Mouse (Mus musculus): Measurements from ENCODE around the gene Snd1. TPM values are rescaled to one million over a fixed set of nuclear protein-coding genes. Genes with fewer than 3 reads are reported as not detected.

The Snd1 gene
- total and polyA plus RNA-seq, 3 experiments, result 83.7 to 377 (median 210) TPM

DNA sequence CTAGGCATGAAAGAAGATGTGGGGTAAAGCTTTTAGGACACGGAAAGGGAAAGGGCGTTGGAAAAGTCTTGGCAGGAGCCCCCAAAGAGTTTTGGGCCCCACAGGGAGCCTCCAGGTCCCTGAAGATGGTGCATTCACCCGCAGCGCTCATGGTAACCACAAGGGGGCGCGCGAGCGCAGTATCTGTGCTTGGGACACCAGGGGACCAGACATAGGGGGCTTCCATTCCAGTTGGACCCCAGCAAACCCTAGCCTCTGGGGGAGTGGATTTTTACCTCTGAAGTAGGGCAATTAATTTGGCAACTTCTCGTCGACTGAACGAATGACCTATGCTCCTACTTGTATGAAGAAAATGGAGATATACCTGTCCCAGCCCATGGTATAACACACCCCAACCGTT, 474.3 kb downstream of the Snd1 start (continued):
- TF ChIP-seq MAZ (IDR thresholded peaks at IDR 0.05; ENCODE audit: low read depth, low read length) (no peak), TBP (conservative IDR thresholded peaks at IDR 0.05; ENCODE audit: low read depth, low read length) (no peak), MAX (IDR thresholded peaks at IDR 0.05; ENCODE audit: low read length) (no peak), SIN3A (IDR thresholded peaks at IDR 0.05; ENCODE audit: low read length) (no peak), CHD1 (IDR thresholded peaks at IDR 0.05; ENCODE audit: low read depth, low read length) (no peak), ZKSCAN1 (IDR thresholded peaks at IDR 0.05; ENCODE audit: borderline replicate concordance, low read depth, low read length) (no peak), ZC3H11A (IDR thresholded peaks at IDR 0.05; ENCODE audit: low read depth, low read length) (0 out of 2 replicates have a peak, but pooled peaks have one; percentile 5), MAFK (IDR thresholded peaks at IDR 0.05; ENCODE audit: insufficient replicate concordance, low read length) (no peak), TCF12 (IDR thresholded peaks at IDR 0.05; ENCODE audit: low read depth, low read length) (no peak)

DNA sequence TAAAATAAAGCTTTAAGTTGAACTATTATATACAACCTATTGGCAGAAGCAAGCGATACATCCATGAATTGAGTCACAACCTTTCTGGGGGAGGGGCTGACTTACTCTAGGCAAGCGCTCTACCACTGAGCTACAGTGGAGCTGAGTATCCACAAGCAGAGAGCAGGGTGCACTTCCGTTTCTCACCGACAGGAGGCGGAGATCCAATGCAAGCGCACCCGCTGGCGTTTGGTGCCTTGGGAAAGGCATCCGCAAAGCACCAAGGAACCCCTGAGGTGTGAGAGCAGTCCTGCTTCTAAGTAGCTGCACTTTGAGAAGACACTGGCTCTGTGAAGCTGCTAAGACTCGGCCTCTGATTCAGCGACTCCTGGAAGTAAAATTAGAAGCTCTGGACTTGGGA, 480.6 kb downstream of the Snd1 start:
- DNase-seq (ENCODE audit: extremely low read depth), result peak; percentile 17
- Histone ChIP-seq H3K4me1 (ENCODE audit: control insufficient read depth in 1 of 2, insufficient read depth in 2 of 2) (peaks cover 0 to 8% of the 10 kb centered on the region in 2 experiments; a peak in 1 of 4 replicates), H3K36me3 (replicated peaks in 1 of 2; ENCODE audit: control insufficient read depth in 1 of 2, insufficient read depth in 1 of 2, low read length in 1 of 2) (no peaks in the 10 kb centered on the region), H3K79me2 (replicated peaks; ENCODE audit: control insufficient read depth, extremely low read depth, insufficient read depth, poor library complexity, severe bottlenecking) (no peaks in the 10 kb centered on the region), H3K27ac (ENCODE audit: insufficient read depth, low read depth) (no peak overlapping the region), H3K4me2 (ENCODE audit: insufficient read depth, low read depth, poor library complexity, severe bottlenecking) (no peak overlapping the region), H3K9ac (ENCODE audit: insufficient read depth, low read depth) (no peak overlapping the region), H3K27me3 (replicated peaks) (peaks cover 7% of the 10 kb centered on the region), H3K4me3 (replicated peaks in 1 of 3; ENCODE audit: low read depth in 2 of 3, low read length in 2 of 3, poor library complexity in 1 of 3) (no peak overlapping the region), H3K9me3 (replicated peaks; ENCODE audit: low read length) (no peaks in the 10 kb centered on the region)
- in situ Hi-C loops (cut with MboI; ENCODE audit: low pct_ligation_motif_present, low pct_unique_long_range_greater_than_20kb, low sequenced_read_pairs), result no loop called here
- no peak for TF ChIP-seq CHD2 (IDR thresholded peaks at IDR 0.05; ENCODE audit: low read length)
- TF ChIP-seq MAX (IDR thresholded peaks at IDR 0.05; ENCODE audit: low read length), result no peak
- TF ChIP-seq MEF2A (IDR thresholded peaks at IDR 0.05; ENCODE audit: borderline replicate concordance, low read depth, low read length), result no peak
- peak; percentile 70 for TF ChIP-seq SMC3 (IDR thresholded peaks at IDR 0.05; ENCODE audit: low read depth, low read length)
- TF ChIP-seq JUND (conservative IDR thresholded peaks at IDR 0.05; ENCODE audit: low read depth, low read length), result no peak
- peak; percentile 54 to 65; a peak in 3 of 4 replicates for TF ChIP-seq CTCF (conservative IDR thresholded peaks at IDR 0.05 in 1 of 2, IDR thresholded peaks at IDR 0.05 in 1 of 2; ENCODE audit: low read depth in 2 of 2, low read length in 2 of 2)
- no peak for TF ChIP-seq MXI1 (IDR thresholded peaks at IDR 0.05; ENCODE audit: low read depth, low read length)
- TF ChIP-seq ZC3H11A (IDR thresholded peaks at IDR 0.05; ENCODE audit: low read depth, low read length), result no peak
- TF ChIP-seq MAFK (IDR thresholded peaks at IDR 0.05; ENCODE audit: insufficient replicate concordance, low read length), result no peak
- peak; percentile 17 for TF ChIP-seq RAD21 (IDR thresholded peaks at IDR 0.05; ENCODE audit: low read depth, low read length)
- dilution Hi-C loops (cut with MboI; ENCODE audit: extremely low pct_ligation_motif_present, extremely low pct_unique_long_range_greater_than_20kb, low sequenced_read_pairs), result no loop called here

DNA sequence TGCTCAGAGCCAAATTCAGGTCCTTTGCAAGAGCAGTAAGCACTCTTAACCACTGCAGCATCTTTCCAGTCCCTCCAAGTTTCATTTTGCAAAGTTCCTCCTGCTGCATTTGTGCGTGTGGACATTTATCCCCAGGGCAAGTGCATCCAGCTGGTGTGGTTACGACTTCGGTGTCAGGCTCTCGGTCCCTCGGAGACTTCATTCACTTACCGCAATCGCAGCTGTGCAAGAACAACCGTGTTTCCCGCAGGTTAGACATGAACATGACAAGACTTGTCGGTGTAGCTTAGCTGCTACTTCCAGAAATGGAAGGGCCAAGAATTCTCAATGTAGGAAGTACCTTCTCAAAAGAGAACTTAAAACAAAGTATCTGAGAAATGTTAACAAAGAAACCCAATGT, 482.5 kb downstream of the Snd1 start:
- Histone ChIP-seq H3K9me3 (replicated peaks; ENCODE audit: low read length) (no peaks in the 10 kb centered on the region), H3K27me3 (replicated peaks) (peaks cover 4% of the 10 kb centered on the region), H3K79me2 (replicated peaks; ENCODE audit: control insufficient read depth, extremely low read depth, insufficient read depth, poor library complexity, severe bottlenecking) (no peaks in the 10 kb centered on the region), H3K9ac (ENCODE audit: insufficient read depth, low read depth) (no peak overlapping the region), H3K27ac (ENCODE audit: insufficient read depth, low read depth) (no peak overlapping the region), H3K36me3 (replicated peaks in 1 of 2; ENCODE audit: control insufficient read depth in 1 of 2, insufficient read depth in 1 of 2, low read length in 1 of 2) (no peaks in the 10 kb centered on the region), H3K4me3 (replicated peaks in 1 of 3; ENCODE audit: low read depth in 2 of 3, low read length in 2 of 3, poor library complexity in 1 of 3) (no peak overlapping the region), H3K4me1 (ENCODE audit: control insufficient read depth in 1 of 2, insufficient read depth in 2 of 2) (peaks cover 0 to 8% of the 10 kb centered on the region in 2 experiments; a peak in 1 of 4 replicates), H3K4me2 (ENCODE audit: insufficient read depth, low read depth, poor library complexity, severe bottlenecking) (peak overlapping the region; percentile 12; the same call in 1 of the 2 replicates)
- peak; percentile 56 for DNase-seq (ENCODE audit: extremely low read depth)
- in situ Hi-C loops (cut with MboI; ENCODE audit: low pct_ligation_motif_present, low pct_unique_long_range_greater_than_20kb, low sequenced_read_pairs) (no loop called here), dilution Hi-C loops (cut with MboI; ENCODE audit: extremely low pct_ligation_motif_present, extremely low pct_unique_long_range_greater_than_20kb, low sequenced_read_pairs) (no loop called here)
- TF ChIP-seq IRF4 (IDR thresholded peaks at IDR 0.05; ENCODE audit: low read depth, low read length) (no peak), MXI1 (IDR thresholded peaks at IDR 0.05; ENCODE audit: low read depth, low read length) (no peak), POLR2AphosphoS2 (IDR thresholded peaks at IDR 0.05; ENCODE audit: low read depth, low read length) (no peak), TBP (conservative IDR thresholded peaks at IDR 0.05; ENCODE audit: low read depth, low read length) (no peak), SIN3A (IDR thresholded peaks at IDR 0.05; ENCODE audit: low read length) (0 out of 2 replicates have a peak, but pooled peaks have one; percentile 27), EP300 (IDR thresholded peaks at IDR 0.05; ENCODE audit: low read length) (peak; percentile 59), TCF12 (IDR thresholded peaks at IDR 0.05; ENCODE audit: low read depth, low read length) (peak; percentile 69; the same call in 1 of the 2 replicates), ETS1 (conservative IDR thresholded peaks at IDR 0.05; ENCODE audit: low read depth, low read length) (peak; percentile 59), RAD21 (IDR thresholded peaks at IDR 0.05; ENCODE audit: low read depth, low read length) (no peak), KAT2A (IDR thresholded peaks at IDR 0.05; ENCODE audit: insufficient replicate concordance, low read length) (0 out of 2 replicates have a peak, but pooled peaks have one; percentile 16), RCOR1 (conservative IDR thresholded peaks at IDR 0.05; ENCODE audit: low read depth, low read length) (0 out of 2 replicates have a peak, but pooled peaks have one; percentile 23), MAFK (IDR thresholded peaks at IDR 0.05; ENCODE audit: insufficient replicate concordance, low read length) (no peak), BHLHE40 (IDR thresholded peaks at IDR 0.05; ENCODE audit: low read depth, low read length) (peak; percentile 15; the same call in 1 of the 2 replicates)
